Mouse (Mus musculus) heart, adult 2 months (tissue): ENCODE measurements at regions not wholly inside any gene's neighbourhood (a gene's known extent, or its start where the extent isn't known, plus 50 kb on each side); places are given as distances from the start of the nearest gene placed in this dataset.

Source experiments
- CTCF ChIP-seq: fragments of 200-600 bp; IDR thresholded peaks from 2 replicates; pipeline ENCODE4 v1.8.1; 2022; ENCODE audit warnings: antibody characterized with exemption, mild to moderate bottlenecking, moderate library complexity
- EP300 ChIP-seq: fragments of 200-500 bp; IDR thresholded peaks from 2 replicates; pipeline ENCODE4 v1.6.1; 2011; ENCODE audit warnings: low read depth, low read length, control low read depth; ENCODE audit not compliant: insufficient read depth
- POLR2A ChIP-seq: fragments of 200-500 bp; IDR thresholded peaks from 2 replicates; pipeline ENCODE4 v1.6.1; 2011; ENCODE audit warnings: mild to moderate bottlenecking, low read depth, low read length, control low read depth; ENCODE audit not compliant: insufficient read depth

- no peak for TF ChIP-seq CTCF
- TF ChIP-seq POLR2A, result no peak
- no peak for TF ChIP-seq EP300
Measured at GRCm38 (mm10) chr5:51826269-51826668, 258.7 kb upstream of the Ppargc1a start.
